Comparison of ENCODE assay signal across 8 mouse cellular contexts in the genomic region with DNA sequence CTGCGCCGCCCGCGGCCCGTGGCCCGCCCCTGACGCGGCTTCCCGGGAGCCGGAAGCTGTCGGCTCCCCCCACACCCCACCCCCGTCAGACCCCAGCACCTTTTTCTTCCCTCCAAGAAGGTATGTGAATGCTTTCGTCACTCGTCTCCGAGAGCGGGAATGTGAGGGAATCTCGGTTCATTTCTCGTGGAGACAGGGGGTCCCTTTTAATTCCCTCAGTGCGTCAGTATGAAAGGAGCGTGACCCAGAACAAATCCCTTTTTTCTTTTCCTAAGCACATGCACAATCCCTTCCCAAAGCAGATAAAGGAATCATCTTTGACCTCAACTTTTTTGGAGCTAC. TPM values are rescaled to one million over a fixed set of nuclear protein-coding genes. Genes with fewer than 3 reads are reported as not detected.
DNase-seq lines count a peak whose midpoint lies in the region; ATAC-seq lines count a peak whose summit lies in the region.

No protein-coding gene starts in this region.

- H3K9ac ChIP-seq in forebrain, embryonic 13.5 days = peak overlapping the region; percentile 98
- H3K9ac ChIP-seq in liver, embryonic 12.5 days = peak overlapping the region; percentile 75

- no peak for ATAC-seq in forebrain, embryonic 13.5 days
- no peak for ATAC-seq in liver, embryonic 12.5 days

- H3K27me3 ChIP-seq in forebrain, embryonic 13.5 days = no peaks in the 10 kb centered on the region
- H3K27me3 ChIP-seq in liver, embryonic 12.5 days (replicated peaks) = peaks cover 43% of the 10 kb centered on the region

- H3K9me3 ChIP-seq in forebrain, embryonic 13.5 days (replicated peaks) = no peaks in the 10 kb centered on the region
- H3K9me3 ChIP-seq in liver, embryonic 12.5 days (replicated peaks) = no peaks in the 10 kb centered on the region

- peak overlapping the region; percentile 97 for H3K27ac ChIP-seq in forebrain, embryonic 13.5 days
- H3K27ac ChIP-seq in liver, embryonic 12.5 days = no peak overlapping the region

- H3K36me3 ChIP-seq in forebrain, embryonic 13.5 days (ENCODE audit: poor library complexity, severe bottlenecking) = no peaks in the 10 kb centered on the region
- H3K36me3 ChIP-seq in liver, embryonic 12.5 days = no peaks in the 10 kb centered on the region

- peak overlapping the region; percentile 70 for H3K4me2 ChIP-seq in forebrain, embryonic 13.5 days
- H3K4me2 ChIP-seq in liver, embryonic 12.5 days = peak overlapping the region; percentile 96

- H3K4me3 ChIP-seq in forebrain, embryonic 13.5 days = peak overlapping the region; percentile 93
- H3K4me3 ChIP-seq in liver, embryonic 12.5 days = peak overlapping the region; percentile 71

- WGBS in forebrain, embryonic 13.5 days = 2% methylated on average over 8 of the region's 20 CpGs
- 3% methylated on average over 20 of the region's 20 CpGs for whole genome bisulfite sequencing in liver, embryonic 12.5 days (ENCODE audit: insufficient replicate concordance)

- DNase-seq in embryo, embryonic 10 days (ENCODE audit: low spot score) = peak; percentile 84
- no peak for DNase-seq in embryo, embryonic 11 days
- DNase-seq in 3T3-L1 (ENCODE audit: low read depth, low spot score) = peak; percentile 56
- DNase-seq in adrenal gland, adult 8-10 months = no peak
- no peak for DNase-seq in thymus, postnatal 25 days
- DNase-seq in spleen, adult 18-20 months = no peak

- peaks cover 10% of the 10 kb centered on the region for H3K4me1 ChIP-seq in forebrain, embryonic 13.5 days
- peaks cover 11% of the 10 kb centered on the region for H3K4me1 ChIP-seq in liver, embryonic 12.5 days

RNA-seq across cellular contexts. Expression of a gene that starts 0.2 kb away (rescaled TPM):
- polyA plus RNA-seq in forebrain, embryonic 13.5 days (2015; fragmentation: Nextera tagmentation; extraction: Ambion mirVana) = 5.4 and 5.5 TPM in 2 replicates
- polyA plus RNA-seq in liver, embryonic 12.5 days (2016; fragmentation: Nextera tagmentation; extraction: Ambion mirVana) = 0.89 and 0.91 TPM in 2 replicates
- 10 to 100 TPM; 29.0 to 35.6 (median 34.1) TPM for total RNA-seq in adrenal gland, adult 8-10 months (2022)

RNA-seq across cellular contexts. Expression of a gene that starts 52.6 kb away (rescaled TPM):
- 256 and 275 TPM in 2 replicates for polyA plus RNA-seq in forebrain, embryonic 13.5 days (2015; fragmentation: Nextera tagmentation; extraction: Ambion mirVana)
- polyA plus RNA-seq in liver, embryonic 12.5 days (2016; fragmentation: Nextera tagmentation; extraction: Ambion mirVana) = 67.0 and 73.8 TPM in 2 replicates
- total RNA-seq in adrenal gland, adult 8-10 months (2022) = 100 to 1,000 TPM; 127 to 133 (median 131) TPM

RNA-seq across cellular contexts. Expression of a gene that starts 53.6 kb away (rescaled TPM):
- polyA plus RNA-seq in forebrain, embryonic 13.5 days (2015; fragmentation: Nextera tagmentation; extraction: Ambion mirVana) = 89.6 and 92.8 TPM in 2 replicates
- 33.6 and 35.9 TPM in 2 replicates for polyA plus RNA-seq in liver, embryonic 12.5 days (2016; fragmentation: Nextera tagmentation; extraction: Ambion mirVana)
- total RNA-seq in adrenal gland, adult 8-10 months (2022) = 10 to 100 TPM; 62.5 to 76.1 (median 70.7) TPM

Comparison
In these comparisons a context has a peak if more than half of its experiments do, and no peak if none do; other contexts are left out.
1. DNase-seq: peak in embryo, embryonic 10 days (single experiment) and 3T3-L1 (single experiment); none in embryo, embryonic 11 days (single experiment), adrenal gland, adult 8-10 months (single experiment), thymus, postnatal 25 days (single experiment) and spleen, adult 18-20 months (0 of 2).